Mouse (Mus musculus) thymus, adult 2 months (tissue): Measurements from ENCODE around the gene Chrm1. TPM values are rescaled to one million over a fixed set of nuclear protein-coding genes. Genes with fewer than 3 reads are reported as not detected.

ENCODE experiments used
- DNase-seq: peaks from one replicate; pipeline ENCODE4 v3.0.0; 2021
- H3K27ac ChIP-seq: fragments of 200-500 bp; 2 replicates; pipeline ENCODE4 v1.5.1; 2012; ENCODE audit warnings: low read length, control low read depth; ENCODE audit not compliant: control insufficient read depth, insufficient read depth
- H3K27me3 ChIP-seq: fragments of 200-500 bp; 2 replicates; pipeline ENCODE4 v1.6.1; 2012; ENCODE audit warnings: mild to moderate bottlenecking, low read length, moderate library complexity, mixed read lengths; ENCODE audit not compliant: control insufficient read depth, insufficient read depth
- H3K36me3 ChIP-seq: fragments of 200-500 bp; 2 replicates; pipeline ENCODE4 v1.6.1; 2012; ENCODE audit warnings: mild to moderate bottlenecking, low read length, moderate library complexity; ENCODE audit not compliant: control insufficient read depth, insufficient read depth
- H3K4me1 ChIP-seq: fragments of 200-500 bp; replicated peaks from 2 replicates; pipeline ENCODE4 v1.6.1; 2012; ENCODE audit warnings: low read length; ENCODE audit not compliant: control insufficient read depth, insufficient read depth
- H3K4me3 ChIP-seq: fragments of 200-500 bp; 2 replicates; pipeline ENCODE4 v1.5.1; 2012; ENCODE audit warnings: mild to moderate bottlenecking, low read length, control low read depth, moderate library complexity; ENCODE audit not compliant: control insufficient read depth, insufficient read depth
- CTCF ChIP-seq: fragments of 200-500 bp; IDR thresholded peaks from 2 replicates; pipeline ENCODE4 v1.5.1; 2012; ENCODE audit warnings: mild to moderate bottlenecking, control low read depth, low read length, moderate library complexity, borderline replicate concordance; ENCODE audit not compliant: control insufficient read depth, poor library complexity, insufficient read depth; ENCODE audit errors: extremely low read depth
- POLR2A ChIP-seq: fragments of 200-500 bp; IDR thresholded peaks from 2 replicates; pipeline ENCODE4 v1.6.1; 2012; ENCODE audit warnings: mild to moderate bottlenecking, low read length, control low read depth, moderate library complexity; ENCODE audit not compliant: control insufficient read depth, poor library complexity, insufficient read depth; ENCODE audit errors: extremely low read depth
- WGBS: fragments of 180-500 bp; shearing (Covaris S2); methylation state at CpG from one replicate; pipeline ENCODE4 v1.1.7; 2018; 5-methylcytosine and 5-hydroxymethylcytosine counted together
- polyA plus RNA-seq: library from polyadenylated mRNA; depleted of rRNA; stranded (reverse); fragments of >200 nt; gene quantifications from 2 replicates; pipeline ENCODE4 v1.2.3, GENCODE M21; 2012

Gene Chrm1
- polyA plus RNA-seq, 1 experiment = 0.01 TPM

- TF ChIP-seq CTCF (no peak), POLR2A (no peak)
- H3K27me3 ChIP-seq = no peaks in the 10 kb centered on the region; the same call in 1 of the 2 replicates
- H3K36me3 ChIP-seq = no peaks in the 10 kb centered on the region
- no peak overlapping the region for H3K27ac ChIP-seq
- no peak for DNase-seq
- H3K4me1 ChIP-seq = peaks cover 11% of the 10 kb centered on the region
- H3K4me3 ChIP-seq = no peak overlapping the region
- 51% methylated on average over 10 of the region's 10 CpGs for WGBS
Measured at GRCm38 (mm10) chr19:8663911-8664421, 377 bp downstream of the Chrm1 start.

GRCm38 (mm10) chr19:8664859-8665258 is 1.3 kb downstream of the Chrm1 start:
- Histone ChIP-seq H3K36me3 (no peaks in the 10 kb centered on the region), H3K27ac (no peak overlapping the region), H3K4me1 (peaks cover 11% of the 10 kb centered on the region), H3K4me3 (no peak overlapping the region), H3K27me3 (no peaks in the 10 kb centered on the region; the same call in 1 of the 2 replicates)
- no peak for DNase-seq
- WGBS = 100% methylated on average over 3 of the region's 3 CpGs
- no peak for TF ChIP-seq POLR2A
- no peak for TF ChIP-seq CTCF

- no peak overlapping the region for H3K27ac ChIP-seq
- DNase-seq = no peak
- WGBS = 87% methylated on average over 5 of the region's 5 CpGs
- TF ChIP-seq POLR2A (no peak), CTCF (no peak)
- no peak overlapping the region for H3K4me3 ChIP-seq
- peaks cover 11% of the 10 kb centered on the region for H3K4me1 ChIP-seq
- H3K36me3 ChIP-seq = no peaks in the 10 kb centered on the region
- no peaks in the 10 kb centered on the region; the same call in 1 of the 2 replicates for H3K27me3 ChIP-seq
Measured at GRCm38 (mm10) chr19:8665746-8666145, 2.2 kb downstream of the Chrm1 start.

GRCm38 (mm10) chr19:8672859-8673258 is 9.3 kb downstream of the Chrm1 start:
- DNase-seq = no peak
- Histone ChIP-seq H3K27me3 (no peaks in the 10 kb centered on the region), H3K36me3 (no peaks in the 10 kb centered on the region), H3K27ac (no peak overlapping the region), H3K4me3 (no peak overlapping the region), H3K4me1 (no peaks in the 10 kb centered on the region)
- no peak for TF ChIP-seq CTCF
- no peak for TF ChIP-seq POLR2A
- WGBS = 94% methylated on average over 3 of the region's 3 CpGs

- Histone ChIP-seq H3K4me1 (no peaks in the 10 kb centered on the region), H3K4me3 (no peak overlapping the region), H3K27ac (no peak overlapping the region), H3K36me3 (no peaks in the 10 kb centered on the region), H3K27me3 (no peaks in the 10 kb centered on the region)
- 77% methylated on average over 9 of the region's 9 CpGs for WGBS
- no peak for DNase-seq
- TF ChIP-seq POLR2A (no peak), CTCF (no peak)
Measured at GRCm38 (mm10) chr19:8673336-8674063, 9.9 kb downstream of the Chrm1 start.

GRCm38 (mm10) chr19:8679031-8679779 is 15.6 kb downstream of the Chrm1 start:
- Histone ChIP-seq H3K36me3 (no peaks in the 10 kb centered on the region), H3K4me1 (no peaks in the 10 kb centered on the region), H3K4me3 (no peak overlapping the region), H3K27me3 (no peaks in the 10 kb centered on the region), H3K27ac (no peak overlapping the region)
- no peak for DNase-seq
- WGBS = 87% methylated on average over 18 of the region's 18 CpGs
- TF ChIP-seq CTCF (no peak), POLR2A (no peak)
